Mouse (Mus musculus): ENCODE results near the gene Dnajb3. TPM values are rescaled to one million over a fixed set of nuclear protein-coding genes. Genes with fewer than 3 reads are reported as not detected.

Gene Dnajb3
- polyA plus RNA-seq, 1 experiment from 2014 or later = 4.8 TPM

DNA sequence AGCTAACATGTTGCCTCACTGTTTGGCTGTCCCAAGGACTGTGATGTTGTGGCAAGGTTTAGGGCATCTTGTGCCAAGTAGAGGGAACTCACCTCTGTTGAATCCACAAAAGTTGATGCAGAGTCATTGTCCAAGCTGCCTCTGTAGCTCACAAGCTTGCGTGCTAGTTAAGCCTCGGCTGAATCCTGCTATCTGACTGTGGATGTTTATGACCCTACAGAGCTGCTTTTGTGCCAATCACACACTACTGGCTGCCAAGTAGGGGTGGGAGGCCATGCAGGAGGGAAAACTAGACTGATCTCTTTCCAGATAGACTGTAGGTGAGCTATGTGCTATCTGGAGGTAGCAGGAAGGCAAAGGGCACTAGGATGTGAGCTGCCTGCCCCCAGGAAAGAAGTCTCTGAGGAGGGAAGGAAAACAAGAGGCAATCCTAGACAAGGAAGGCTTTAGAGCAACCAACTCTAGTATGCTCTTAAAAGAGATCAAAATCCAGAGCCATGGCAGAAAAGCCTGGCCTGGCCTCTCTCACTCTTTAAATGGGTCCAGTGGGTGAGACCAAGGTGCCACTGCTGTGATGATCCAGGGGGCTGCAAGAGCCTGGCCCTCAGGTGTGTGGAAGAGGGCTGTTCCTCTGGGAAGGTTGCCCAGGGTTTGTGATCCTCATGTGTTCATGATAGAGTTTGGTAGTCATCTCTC, 8.3 kb upstream of the Dnajb3 start:
- ATAC-seq (replicated peaks; ENCODE audit: insufficient number of reproducible peaks, insufficient read depth, low FRiP score, low read depth) = peak; percentile 7; the same call in 1 of the 2 replicates
- H3K27me3 ChIP-seq = no peaks in the 10 kb centered on the region
- H3K27ac ChIP-seq = no peak overlapping the region
- H3K4me2 ChIP-seq = no peak overlapping the region
- H3K9ac ChIP-seq = no peak overlapping the region
- H3K4me3 ChIP-seq = no peak overlapping the region
- H3K9me3 ChIP-seq (replicated peaks) = peaks cover 56% of the 10 kb centered on the region
- H3K4me1 ChIP-seq (replicated peaks) = no peaks in the 10 kb centered on the region
- 70% methylated on average over 2 of the region's 2 CpGs for WGBS
- H3K36me3 ChIP-seq = no peaks in the 10 kb centered on the region

DNA sequence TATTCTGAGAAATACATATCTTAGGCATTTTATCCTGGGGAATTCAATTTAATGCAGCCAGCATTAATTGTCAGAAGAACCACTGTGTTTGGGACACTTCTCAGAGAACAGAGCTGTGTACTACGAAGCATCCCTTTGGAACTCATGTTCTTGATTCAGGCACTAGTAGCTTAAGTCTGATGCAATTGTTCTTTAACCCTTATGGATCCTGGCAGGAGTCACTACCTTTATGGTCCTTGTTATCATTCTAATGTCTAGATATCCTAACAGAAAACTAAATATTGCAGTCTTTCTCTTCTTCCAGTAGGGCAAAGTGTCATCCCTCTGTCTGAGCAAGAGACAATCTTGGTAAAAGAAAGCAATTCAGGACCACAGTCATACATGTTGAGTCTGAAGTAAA, 7.5 kb upstream of the Dnajb3 start:
- Histone ChIP-seq H3K4me3 (no peak overlapping the region), H3K27me3 (no peaks in the 10 kb centered on the region), H3K36me3 (no peaks in the 10 kb centered on the region), H3K9me3 (replicated peaks) (peaks cover 56% of the 10 kb centered on the region), H3K9ac (no peak overlapping the region), H3K27ac (no peak overlapping the region), H3K4me2 (no peak overlapping the region), H3K4me1 (replicated peaks) (no peaks in the 10 kb centered on the region)
- 76% methylated on average over 1 of the region's 1 CpGs for WGBS
- no peak for ATAC-seq (replicated peaks; ENCODE audit: insufficient number of reproducible peaks, insufficient read depth, low FRiP score, low read depth)

DNA sequence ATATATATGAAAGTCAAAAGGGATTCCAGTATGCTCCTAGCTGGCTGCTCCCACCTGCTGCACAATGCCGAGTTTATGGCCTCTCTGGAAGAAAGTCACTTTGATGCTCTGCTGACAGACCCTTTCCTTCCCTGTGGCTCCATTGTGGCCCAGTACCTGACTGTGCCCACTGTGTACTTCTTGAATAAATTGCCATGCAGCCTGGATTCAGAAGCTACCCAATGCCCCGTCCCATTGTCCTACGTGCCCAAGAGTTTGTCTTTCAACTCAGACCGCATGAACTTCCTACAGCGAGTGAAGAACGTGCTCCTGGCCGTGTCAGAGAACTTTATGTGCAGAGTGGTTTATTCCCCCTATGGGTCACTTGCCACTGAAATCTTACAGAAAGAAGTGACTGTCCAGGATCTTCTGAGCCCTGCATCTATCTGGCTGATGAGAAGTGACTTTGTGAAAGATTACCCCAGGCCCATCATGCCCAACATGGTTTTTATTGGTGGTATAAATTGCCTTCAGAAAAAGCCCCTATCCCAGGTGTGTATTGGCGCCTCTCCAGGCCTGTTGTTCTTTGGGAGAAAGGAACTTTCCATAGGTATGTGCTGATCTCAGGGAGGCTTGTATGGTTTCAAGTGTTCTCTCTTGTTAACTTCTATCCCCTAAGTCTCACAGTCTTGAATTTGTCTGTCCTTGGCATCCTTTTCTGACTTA, 6.9 kb upstream of the Dnajb3 start:
- no peak overlapping the region for H3K9ac ChIP-seq
- no peaks in the 10 kb centered on the region for H3K4me1 ChIP-seq (replicated peaks)
- H3K27ac ChIP-seq = no peak overlapping the region
- H3K9me3 ChIP-seq (replicated peaks) = peaks cover 54% of the 10 kb centered on the region
- WGBS = 56% methylated on average over 8 of the region's 8 CpGs
- H3K4me2 ChIP-seq = no peak overlapping the region
- ATAC-seq (replicated peaks; ENCODE audit: insufficient number of reproducible peaks, insufficient read depth, low FRiP score, low read depth) = peak; percentile 34; the same call in 1 of the 2 replicates
- no peak overlapping the region for H3K4me3 ChIP-seq
- H3K27me3 ChIP-seq = no peaks in the 10 kb centered on the region
- H3K36me3 ChIP-seq = no peaks in the 10 kb centered on the region

DNA sequence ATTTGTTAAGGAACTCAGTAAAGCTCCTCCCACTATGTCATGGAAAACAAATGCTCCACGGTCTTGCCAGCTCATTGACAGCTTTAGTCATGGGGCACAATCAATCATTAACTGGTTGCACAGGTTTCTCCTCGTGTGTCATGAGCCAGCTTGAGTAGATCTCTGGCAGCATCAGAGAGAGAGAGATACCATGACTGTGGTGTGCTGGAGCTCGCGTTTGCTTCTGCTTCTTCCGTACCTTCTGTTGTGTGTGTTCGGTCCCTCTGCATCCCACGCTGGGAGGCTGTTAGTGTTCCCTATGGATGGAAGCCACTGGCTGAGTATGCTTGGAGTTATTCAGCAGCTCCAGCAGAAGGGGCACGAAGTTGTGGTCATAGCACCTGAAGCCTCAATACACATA, 6.2 kb upstream of the Dnajb3 start, which contains the start of gene Ugt1a1:
TSS of gene Ugt1a1 (plus strand) at position 148 of the 400 bp plus-strand sequence.
- 61% methylated on average over 8 of the region's 8 CpGs for WGBS
- no peak; the same call in 1 of the 2 replicates for ATAC-seq (replicated peaks; ENCODE audit: insufficient number of reproducible peaks, insufficient read depth, low FRiP score, low read depth)
- no peak within 1 kb of the TSS for H3K9ac ChIP-seq
- no peak within 1 kb of the TSS for H3K4me2 ChIP-seq
- H3K4me1 ChIP-seq (replicated peaks) = no peaks in the 10 kb centered on the region
- no peak within 1 kb of the TSS for H3K27ac ChIP-seq
- peaks cover 47% of the 10 kb centered on the region for H3K9me3 ChIP-seq (replicated peaks)
- H3K27me3 ChIP-seq = no peaks in the 10 kb centered on the region
- H3K4me3 ChIP-seq = no peak within 1 kb of the TSS
- no peaks in the 10 kb centered on the region for H3K36me3 ChIP-seq

DNA sequence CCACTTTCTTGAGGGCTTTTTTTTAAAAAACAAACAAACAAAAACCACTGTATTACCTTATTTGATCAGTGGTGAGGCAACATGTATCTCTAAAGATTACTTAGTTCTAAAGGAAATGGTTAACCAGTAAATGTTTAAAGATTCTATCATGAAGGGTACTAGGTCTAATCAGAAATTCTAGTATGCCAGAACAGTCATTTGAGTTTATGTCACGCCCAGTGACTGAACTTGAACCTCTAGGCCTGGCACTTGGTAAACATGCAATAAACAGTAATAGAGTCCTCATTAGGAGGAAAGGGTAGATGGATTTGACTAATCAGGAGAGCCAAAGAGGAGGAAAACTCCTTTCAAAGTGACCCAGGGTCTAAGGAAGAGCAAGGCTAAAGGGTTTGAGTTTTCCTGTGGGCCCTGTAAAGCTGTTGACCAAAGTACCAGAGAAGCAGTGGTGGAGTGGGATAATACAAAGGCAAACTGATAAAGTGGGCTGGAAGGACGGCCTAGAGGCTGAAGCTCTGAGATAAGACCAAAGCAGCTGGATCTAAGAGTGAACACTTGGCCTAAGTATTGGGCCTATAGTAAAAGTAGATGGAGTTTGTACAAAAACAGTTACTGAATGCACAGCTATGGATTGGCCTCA, 1.4 kb upstream of the Dnajb3 start:
- 68% methylated on average over 2 of the region's 2 CpGs for WGBS
- Histone ChIP-seq H3K4me1 (replicated peaks) (peaks cover 9% of the 10 kb centered on the region), H3K36me3 (no peaks in the 10 kb centered on the region), H3K4me3 (no peak overlapping the region), H3K27ac (no peak overlapping the region), H3K4me2 (no peak overlapping the region), H3K27me3 (no peaks in the 10 kb centered on the region), H3K9ac (no peak overlapping the region), H3K9me3 (replicated peaks) (peaks cover 7% of the 10 kb centered on the region)
- ATAC-seq (replicated peaks; ENCODE audit: insufficient number of reproducible peaks, insufficient read depth, low FRiP score, low read depth) = no peak

DNA sequence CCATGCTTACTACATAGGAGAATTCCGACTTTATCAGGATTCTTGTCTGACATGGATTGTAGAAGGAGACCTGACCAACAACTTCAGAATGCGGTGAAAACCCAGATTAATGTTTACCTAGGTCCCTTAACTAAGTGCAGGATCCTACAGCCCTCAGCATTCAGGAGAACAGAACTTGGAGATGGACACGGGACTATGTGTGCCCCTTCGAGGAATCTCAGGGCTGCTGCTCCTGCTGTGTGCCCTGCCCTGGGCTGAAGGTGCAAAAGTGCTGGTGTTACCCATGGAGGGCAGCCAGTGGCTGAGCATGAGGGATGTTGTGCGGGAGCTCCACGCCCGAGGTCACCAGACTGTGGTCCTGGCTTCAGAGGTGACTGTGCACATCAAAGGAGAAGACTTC, 5.1 kb downstream of the Dnajb3 start, which contains the start of gene Ugt1a2:
TSS of gene Ugt1a2 (plus strand) at position 146 of the 400 bp plus-strand sequence.
- WGBS = 74% methylated on average over 7 of the region's 7 CpGs
- ATAC-seq (replicated peaks; ENCODE audit: insufficient number of reproducible peaks, insufficient read depth, low FRiP score, low read depth) = no peak
- H3K4me1 ChIP-seq (replicated peaks) = peaks cover 5% of the 10 kb centered on the region; the same call in 1 of the 2 replicates
- H3K4me3 ChIP-seq = no peak within 1 kb of the TSS
- no peak within 1 kb of the TSS for H3K27ac ChIP-seq
- H3K9me3 ChIP-seq (replicated peaks) = no peaks in the 10 kb centered on the region
- H3K27me3 ChIP-seq = no peaks in the 10 kb centered on the region
- H3K9ac ChIP-seq = no peak within 1 kb of the TSS
- H3K36me3 ChIP-seq = no peaks in the 10 kb centered on the region
- no peak within 1 kb of the TSS for H3K4me2 ChIP-seq

DNA sequence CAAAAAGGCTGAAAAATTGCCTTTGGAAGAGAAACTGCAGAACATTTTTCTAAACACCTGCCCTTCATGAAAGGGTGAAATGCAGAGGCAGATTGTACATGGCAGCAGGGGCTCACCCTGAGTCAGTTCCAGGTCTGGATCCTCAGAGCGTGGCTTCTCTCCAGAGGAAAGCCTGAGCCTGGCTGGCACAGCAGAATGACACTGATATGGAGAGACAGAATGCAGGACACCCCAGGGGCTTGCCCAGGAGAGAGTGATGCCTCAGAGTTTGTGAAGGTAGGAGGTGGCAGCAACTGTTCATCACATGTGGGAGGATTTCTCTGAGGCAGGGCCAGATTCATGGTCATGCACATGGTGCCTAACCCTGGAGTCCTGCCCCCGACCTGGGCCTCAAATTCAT, 5.6 kb downstream of the Dnajb3 start:
- no peaks in the 10 kb centered on the region for H3K9me3 ChIP-seq (replicated peaks)
- H3K27ac ChIP-seq = no peak overlapping the region
- no peaks in the 10 kb centered on the region for H3K27me3 ChIP-seq
- H3K36me3 ChIP-seq = no peaks in the 10 kb centered on the region
- peaks cover under 1% of the 10 kb centered on the region; the same call in 1 of the 2 replicates for H3K4me1 ChIP-seq (replicated peaks)
- no peak overlapping the region for H3K4me2 ChIP-seq
- no peak overlapping the region for H3K9ac ChIP-seq
- 62% methylated on average over 2 of the region's 2 CpGs for WGBS
- H3K4me3 ChIP-seq = no peak overlapping the region
- no peak for ATAC-seq (replicated peaks; ENCODE audit: insufficient number of reproducible peaks, insufficient read depth, low FRiP score, low read depth)

DNA sequence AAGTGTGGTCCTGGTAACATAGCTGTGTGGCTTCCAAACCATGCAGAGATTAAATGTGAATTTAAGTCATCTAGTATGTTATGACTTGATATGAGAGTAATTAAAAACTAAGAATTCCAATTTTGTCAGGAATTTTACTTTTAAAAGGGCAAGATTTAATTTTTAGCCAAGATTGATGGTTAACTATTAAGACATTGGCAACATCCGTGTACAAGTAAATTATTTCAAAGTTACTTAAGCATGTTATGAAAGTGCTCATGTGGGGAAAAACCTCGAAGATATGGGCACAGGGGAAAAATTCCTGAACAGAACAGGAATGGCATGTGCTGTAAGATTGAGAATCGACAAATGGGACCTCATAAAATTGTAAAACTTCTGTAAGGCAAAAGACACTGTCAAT, 8.1 kb downstream of the Dnajb3 start:
- no peak overlapping the region for H3K4me3 ChIP-seq
- no peak for ATAC-seq (replicated peaks; ENCODE audit: insufficient number of reproducible peaks, insufficient read depth, low FRiP score, low read depth)
- no peaks in the 10 kb centered on the region for H3K4me1 ChIP-seq (replicated peaks)
- no peak overlapping the region for H3K27ac ChIP-seq
- no peaks in the 10 kb centered on the region for H3K36me3 ChIP-seq
- H3K4me2 ChIP-seq = no peak overlapping the region
- H3K9ac ChIP-seq = no peak overlapping the region
- no peaks in the 10 kb centered on the region for H3K9me3 ChIP-seq (replicated peaks)
- 69% methylated on average over 3 of the region's 3 CpGs for WGBS
- no peaks in the 10 kb centered on the region for H3K27me3 ChIP-seq

DNA sequence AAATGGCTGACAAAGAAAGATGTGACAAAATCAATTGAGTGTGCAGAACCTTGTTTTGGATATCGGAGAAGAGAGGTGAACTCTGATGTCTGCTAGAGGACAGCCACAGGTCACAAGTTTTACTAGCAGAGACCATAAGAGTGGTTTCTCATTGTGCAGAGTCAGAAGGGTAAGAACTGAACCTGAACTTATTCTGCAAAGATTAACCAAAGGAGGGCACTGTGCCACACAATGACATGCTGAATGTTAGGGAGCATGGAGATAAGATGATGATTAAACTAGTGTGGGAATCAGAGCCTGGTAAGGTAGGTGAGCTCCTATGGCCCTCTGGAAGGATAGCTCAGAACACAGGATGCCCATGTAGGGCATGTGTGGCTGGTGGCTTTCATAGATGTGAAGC, 9.9 kb downstream of the Dnajb3 start:
- 90% methylated on average over 1 of the region's 1 CpGs for WGBS
- Histone ChIP-seq H3K9me3 (replicated peaks) (no peaks in the 10 kb centered on the region), H3K27me3 (no peaks in the 10 kb centered on the region), H3K9ac (no peak overlapping the region), H3K36me3 (no peaks in the 10 kb centered on the region), H3K4me3 (no peak overlapping the region), H3K27ac (no peak overlapping the region), H3K4me1 (replicated peaks) (no peaks in the 10 kb centered on the region), H3K4me2 (no peak overlapping the region)
- ATAC-seq (replicated peaks; ENCODE audit: insufficient number of reproducible peaks, insufficient read depth, low FRiP score, low read depth) = no peak

DNA sequence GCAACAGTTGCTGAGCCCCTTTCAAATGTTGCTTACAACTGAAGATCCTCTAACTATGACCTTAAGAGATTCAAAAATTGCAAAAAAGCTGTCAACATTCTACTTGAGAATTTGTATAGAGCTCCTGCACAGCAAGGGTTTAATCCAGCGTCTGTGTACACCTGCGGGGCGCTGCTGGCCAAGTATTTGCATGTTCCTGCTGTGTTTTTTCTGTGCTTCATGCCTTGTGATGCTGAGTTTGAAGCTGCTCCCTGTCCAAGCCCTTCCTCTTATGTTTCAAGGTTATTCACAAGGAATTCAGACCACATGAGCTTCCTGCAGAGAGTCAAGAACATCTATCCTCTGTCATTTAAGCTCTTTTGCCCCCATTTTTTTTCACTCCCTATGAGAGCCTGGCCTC, 13.4 kb downstream of the Dnajb3 start:
- H3K9me3 ChIP-seq (replicated peaks) = no peaks in the 10 kb centered on the region
- WGBS = 66% methylated on average over 3 of the region's 3 CpGs
- H3K27me3 ChIP-seq = no peaks in the 10 kb centered on the region
- H3K27ac ChIP-seq = no peak overlapping the region
- no peaks in the 10 kb centered on the region for H3K4me1 ChIP-seq (replicated peaks)
- no peaks in the 10 kb centered on the region for H3K36me3 ChIP-seq
- no peak overlapping the region for H3K4me3 ChIP-seq
- H3K4me2 ChIP-seq = no peak overlapping the region
- no peak for ATAC-seq (replicated peaks; ENCODE audit: insufficient number of reproducible peaks, insufficient read depth, low FRiP score, low read depth)
- H3K9ac ChIP-seq = no peak overlapping the region

DNA sequence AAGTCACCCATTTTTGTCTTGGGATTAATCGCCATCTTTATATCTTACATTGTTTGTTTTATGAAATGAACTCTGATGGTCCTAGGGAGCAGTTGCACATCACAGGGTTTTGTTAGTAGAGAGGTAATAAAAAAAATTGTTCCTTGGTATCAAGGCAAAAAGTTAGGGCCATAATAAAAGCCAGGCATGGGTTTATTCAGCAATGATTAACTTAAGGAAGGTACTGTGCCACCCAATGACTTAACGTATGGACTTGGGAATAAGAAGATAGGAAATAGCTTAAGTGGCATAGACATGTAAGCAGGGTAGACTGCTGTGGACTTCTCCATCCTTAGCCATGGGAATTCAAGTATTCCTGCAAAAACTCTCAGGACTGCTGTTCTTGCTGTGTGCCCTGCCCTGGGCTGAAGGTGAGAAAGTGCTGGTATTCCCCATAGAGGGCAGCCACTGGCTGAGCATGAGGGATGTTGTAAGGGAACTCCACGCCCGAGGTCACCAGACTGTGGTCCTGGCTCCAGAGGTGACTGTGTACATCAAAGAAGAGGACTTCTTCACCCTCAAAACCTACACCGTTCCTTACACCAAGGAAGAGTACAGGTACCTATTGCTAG, 19.2 kb downstream of the Dnajb3 start:
- no peak overlapping the region for H3K9ac ChIP-seq
- no peak overlapping the region for H3K4me2 ChIP-seq
- no peak overlapping the region for H3K4me3 ChIP-seq
- no peak overlapping the region for H3K27ac ChIP-seq
- ATAC-seq (replicated peaks; ENCODE audit: insufficient number of reproducible peaks, insufficient read depth, low FRiP score, low read depth) = no peak
- no peaks in the 10 kb centered on the region for H3K36me3 ChIP-seq
- H3K4me1 ChIP-seq (replicated peaks) = no peaks in the 10 kb centered on the region
- 75% methylated on average over 5 of the region's 5 CpGs for WGBS
- H3K9me3 ChIP-seq (replicated peaks) = no peaks in the 10 kb centered on the region
- H3K27me3 ChIP-seq = no peaks in the 10 kb centered on the region

Measured in heart, embryonic 15.5 days (tissue).